Mouse (Mus musculus) hindbrain, embryonic 14.5 days (tissue): ENCODE results near the gene Ddx3x. TPM values are rescaled to one million over a fixed set of nuclear protein-coding genes. Genes with fewer than 3 reads are reported as not detected.
"Not testable (repeated sequence)": the region's sequence is repeated elsewhere in the genome, so short reads cannot be mapped to it uniquely, and the experiment has no call there.

ENCODE experiments used
- ATAC-seq: fragments of 200-750 bp; cut with Nextera tagmentation; 2 replicates; pipeline ENCODE4 v1.8.0; 2017; ENCODE audit warnings: moderate number of reproducible peaks, mild to moderate bottlenecking, moderate TSS enrichment, moderate library complexity; ENCODE audit not compliant: low FRiP score
- DNase-seq: peaks from one replicate; pipeline ENCODE4 v3.0.0-alpha.2; 2015; ENCODE audit warnings: low spot score
- H3K27ac ChIP-seq: fragments of 300-500 bp; sonication (generic); 2 replicates; pipeline ENCODE4 v1.5.1; 2014; ENCODE audit warnings: mild to moderate bottlenecking, moderate library complexity
- H3K27me3 ChIP-seq: fragments of 300-500 bp; sonication (generic); 2 replicates; pipeline ENCODE4 v1.6.1; 2014; ENCODE audit warnings: mild to moderate bottlenecking, low read length, mixed read lengths; ENCODE audit not compliant: control insufficient read depth, insufficient read depth
- H3K36me3 ChIP-seq: fragments of 300-500 bp; sonication (generic); replicated peaks from 2 replicates; pipeline ENCODE4 v1.6.1; 2014; ENCODE audit not compliant: control insufficient read depth, insufficient read depth
- H3K4me1 ChIP-seq: fragments of 300-500 bp; sonication (generic); replicated peaks from 2 replicates; pipeline ENCODE4 v1.6.1; 2014; ENCODE audit warnings: antibody characterized with exemption, low read length, mixed read lengths; ENCODE audit not compliant: control insufficient read depth, insufficient read depth
- H3K4me2 ChIP-seq: fragments of 300-500 bp; sonication (generic); replicated peaks from 2 replicates; pipeline ENCODE4 v1.6.1; 2014; ENCODE audit warnings: mild to moderate bottlenecking, moderate library complexity
- H3K4me3 ChIP-seq: fragments of 300-500 bp; sonication (generic); replicated peaks from 2 replicates; pipeline ENCODE4 v1.5.1; 2014; ENCODE audit warnings: mild to moderate bottlenecking, low read length
- H3K9ac ChIP-seq: fragments of 300-500 bp; sonication (generic); 2 replicates; pipeline ENCODE4 v1.6.1; 2014
- H3K9me3 ChIP-seq: fragments of 300-500 bp; sonication (generic); 2 replicates; pipeline ENCODE4 v1.6.1; 2016; ENCODE audit warnings: low read length; ENCODE audit not compliant: control insufficient read depth
- WGBS: fragments of 180-500 bp; shearing (Covaris S2); extraction: QIAGEN DNeasy Blood & Tissue Kit; methylation state at CpG from one replicate; pipeline ENCODE4 v1.1.7; 2014; 5-methylcytosine and 5-hydroxymethylcytosine counted together
- polyA plus RNA-seq: library from polyadenylated mRNA; unstranded; fragments of >200 nt; fragmentation: Nextera tagmentation; extraction: Ambion mirVana; gene quantifications from 2 replicates; pipeline ENCODE4 v1.2.1, GENCODE M21; 2014

The Ddx3x gene
- polyA plus RNA-seq, 1 experiment from 2014 or later = 113 TPM

DNA sequence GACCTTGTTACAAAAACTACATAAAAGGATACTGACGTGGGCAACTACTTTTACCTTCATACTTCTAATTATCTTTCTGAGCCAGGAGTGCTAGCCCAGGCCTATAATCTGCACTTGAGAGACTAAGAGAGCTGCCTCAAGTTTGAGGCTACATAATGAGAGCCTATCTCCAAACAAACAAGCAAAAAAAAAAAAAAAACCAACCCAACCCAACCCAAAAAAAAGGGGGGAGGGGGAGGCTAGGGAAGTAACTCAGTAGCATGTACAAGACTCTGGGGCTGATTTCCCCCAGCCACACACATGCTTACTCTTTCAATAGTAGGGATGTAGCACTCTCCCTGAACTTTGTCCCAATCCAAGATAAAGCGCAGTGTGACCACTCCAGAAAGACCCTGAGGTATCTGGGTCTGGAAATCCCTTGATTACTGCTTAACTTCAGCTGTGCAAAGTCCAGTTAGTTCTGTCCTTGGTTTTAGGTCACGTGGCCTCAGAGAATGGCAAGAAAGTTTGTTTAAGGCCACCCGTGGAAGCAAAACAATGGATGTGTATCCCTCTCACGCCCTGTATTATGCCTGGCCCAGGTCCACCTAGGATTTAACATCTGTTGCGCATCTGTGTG, 5.1 kb upstream of the Ddx3x start:
- Histone ChIP-seq H3K9me3 (no peaks in the 10 kb centered on the region), H3K4me2 (no peak overlapping the region), H3K4me1 (peaks cover 11% of the 10 kb centered on the region), H3K4me3 (no peak overlapping the region), H3K36me3 (no peaks in the 10 kb centered on the region), H3K27me3 (no peaks in the 10 kb centered on the region), H3K9ac (no peak overlapping the region), H3K27ac (no peak overlapping the region)
- WGBS = 62% methylated on average over 6 of the region's 6 CpGs
- DNase-seq (no peak), ATAC-seq (no peak)

DNA sequence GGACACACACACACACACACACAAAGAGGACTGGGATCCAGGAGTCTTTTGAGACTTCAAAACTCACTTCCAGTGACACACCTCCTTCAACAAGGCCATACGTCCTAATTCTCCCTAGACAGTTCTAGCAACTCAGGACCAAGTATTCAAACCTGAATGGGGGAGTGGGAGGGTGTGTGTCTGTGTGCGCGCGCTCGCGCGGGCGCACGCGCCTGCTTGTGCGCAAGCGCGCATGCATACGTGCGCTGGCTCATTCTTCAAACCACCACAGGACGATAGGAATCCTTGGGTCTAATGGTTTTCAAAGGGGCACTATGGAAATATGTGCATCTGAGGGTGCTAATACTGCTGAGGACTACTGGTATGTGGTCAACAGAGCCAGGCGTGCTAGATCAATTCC, 1.8 kb upstream of the Ddx3x start:
- Histone ChIP-seq H3K27me3 (no peaks in the 10 kb centered on the region), H3K9me3 (no peaks in the 10 kb centered on the region), H3K4me2 (no peak overlapping the region), H3K9ac (no peak overlapping the region), H3K27ac (peak overlapping the region; percentile 99), H3K4me1 (peaks cover 16% of the 10 kb centered on the region), H3K36me3 (no peaks in the 10 kb centered on the region), H3K4me3 (no peak overlapping the region)
- 70% methylated on average over 17 of the region's 17 CpGs for WGBS
- no peak for ATAC-seq
- no peak for DNase-seq

DNA sequence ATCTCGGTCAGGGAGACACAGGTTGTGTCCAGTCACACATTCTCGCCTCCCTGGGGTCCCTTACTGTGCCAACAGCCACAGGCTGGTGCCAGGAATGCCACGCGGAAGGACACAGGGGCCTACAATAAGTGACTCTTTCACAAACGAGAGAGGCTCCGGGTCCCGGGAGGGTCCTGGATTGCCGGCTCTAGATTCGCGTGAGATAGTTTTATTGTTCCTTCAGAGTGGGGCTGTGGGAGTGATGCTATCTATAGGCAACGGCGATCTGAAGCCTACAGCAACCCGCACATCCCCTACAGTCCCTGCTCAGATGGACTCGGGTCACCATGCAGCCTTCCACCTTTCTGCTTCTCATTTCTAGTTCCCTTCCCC, 747 bp upstream of the Ddx3x start:
- peak overlapping the region; percentile 77 for H3K4me2 ChIP-seq
- H3K27me3 ChIP-seq = no peaks in the 10 kb centered on the region
- peak overlapping the region; percentile 99 for H3K27ac ChIP-seq
- H3K36me3 ChIP-seq = peaks cover 10% of the 10 kb centered on the region
- WGBS = 3% methylated on average over 14 of the region's 14 CpGs
- H3K4me3 ChIP-seq = peak overlapping the region; percentile 96
- DNase-seq (no peak), ATAC-seq (no peak; the same call in none of the 2 replicates)
- peak overlapping the region; percentile 100 for H3K9ac ChIP-seq
- H3K9me3 ChIP-seq = no peaks in the 10 kb centered on the region
- H3K4me1 ChIP-seq = peaks cover 22% of the 10 kb centered on the region

DNA sequence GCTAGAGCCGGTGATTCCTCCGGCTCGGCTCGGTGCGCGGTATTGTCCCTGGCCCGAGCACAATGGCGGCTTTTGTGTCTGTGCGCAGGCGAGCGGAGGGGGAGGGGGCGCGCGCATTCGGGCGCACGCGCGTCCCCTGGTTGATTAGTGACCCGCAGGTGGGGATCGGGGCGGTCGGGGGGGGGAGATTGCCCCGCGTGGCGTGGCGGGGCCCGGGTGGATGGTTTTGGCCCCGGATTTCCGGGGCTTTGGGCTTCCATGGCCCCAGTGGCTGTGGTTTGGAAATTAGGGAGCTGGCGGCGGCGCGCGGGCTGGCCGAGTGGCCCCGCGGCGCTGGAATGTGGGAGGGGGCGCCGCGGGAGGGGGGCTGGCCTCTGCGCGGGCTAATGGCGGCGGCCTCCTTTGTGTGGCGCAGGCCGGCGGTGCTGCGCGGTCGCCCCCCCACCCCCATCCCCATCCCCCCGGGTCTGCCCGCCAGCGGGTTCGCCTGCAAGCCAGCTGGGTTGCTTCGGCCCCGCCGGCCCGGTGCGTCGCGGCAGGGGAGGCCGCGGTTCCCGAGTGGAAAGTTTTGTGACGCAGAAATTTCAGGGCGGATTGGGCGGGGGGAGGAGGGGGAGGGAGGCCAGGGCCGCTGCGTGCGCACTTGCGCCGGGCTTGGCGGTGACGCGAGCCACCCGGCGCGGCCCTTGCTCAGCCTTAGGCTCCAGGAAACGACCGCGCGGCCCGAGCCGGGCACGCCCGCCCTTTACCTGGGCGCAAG, 739 bp downstream of the Ddx3x start:
- WGBS = 0% methylated on average over 50 of the region's 89 CpGs
- DNase-seq = peak; percentile 68
- peaks cover 22% of the 10 kb centered on the region for H3K4me1 ChIP-seq

DNA sequence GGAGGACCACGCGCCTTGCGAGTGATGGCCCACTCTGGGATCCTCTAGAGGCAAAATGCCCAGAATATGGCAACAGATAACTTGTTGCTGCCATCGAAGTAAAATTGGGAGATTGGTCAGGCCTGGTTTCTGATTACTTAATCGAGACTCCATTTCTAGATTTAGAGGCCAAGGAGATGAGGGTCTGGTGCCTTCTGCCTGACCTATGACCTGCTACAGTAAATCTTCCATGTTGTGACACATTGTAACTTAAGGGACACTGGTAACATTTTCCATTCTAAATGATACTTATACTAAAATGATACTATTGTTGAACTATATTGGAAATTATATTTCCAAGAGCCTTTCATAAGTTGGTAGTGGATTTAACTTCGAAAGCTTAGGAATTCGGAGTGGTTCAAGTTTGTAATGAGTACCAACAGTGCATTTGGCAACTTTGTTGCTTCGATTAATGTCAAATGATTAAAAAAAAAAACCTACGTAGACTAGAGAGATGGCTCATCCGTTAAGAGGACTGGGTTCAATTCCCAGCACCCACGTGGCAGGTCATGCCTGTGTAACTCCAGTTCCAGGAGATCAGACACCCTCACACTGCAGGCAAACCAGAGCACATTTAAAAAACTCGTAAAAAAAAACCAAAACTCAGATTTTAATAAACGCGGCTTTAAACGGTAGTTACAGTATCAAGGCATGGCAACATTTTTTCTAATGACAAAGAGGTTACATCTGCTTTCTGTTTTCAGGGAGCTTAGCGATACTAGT, 1.5 kb downstream of the Ddx3x start:
- Histone ChIP-seq H3K27me3 (no peaks in the 10 kb centered on the region), H3K4me2 (peak overlapping the region; percentile 77), H3K4me3 (peak overlapping the region; percentile 96), H3K9me3 (no peaks in the 10 kb centered on the region), H3K36me3 (peaks cover 29% of the 10 kb centered on the region), H3K27ac (peak overlapping the region; percentile 99), H3K4me1 (peaks cover 22% of the 10 kb centered on the region), H3K9ac (peak overlapping the region; percentile 100)
- WGBS = 9% methylated on average over 16 of the region's 16 CpGs
- no peak for DNase-seq
- ATAC-seq = no peak

More for the DNA sequence above, 739 bp downstream of the Ddx3x start:
- H3K9ac ChIP-seq = peak overlapping the region; percentile 100
- peak overlapping the region; percentile 96 for H3K4me3 ChIP-seq
- no peaks in the 10 kb centered on the region for H3K27me3 ChIP-seq
- H3K4me2 ChIP-seq = peak overlapping the region; percentile 77
- ATAC-seq = peak; percentile 77
- H3K9me3 ChIP-seq = no peaks in the 10 kb centered on the region
- H3K27ac ChIP-seq = peak overlapping the region; percentile 99
- H3K36me3 ChIP-seq = peaks cover 23% of the 10 kb centered on the region

DNA sequence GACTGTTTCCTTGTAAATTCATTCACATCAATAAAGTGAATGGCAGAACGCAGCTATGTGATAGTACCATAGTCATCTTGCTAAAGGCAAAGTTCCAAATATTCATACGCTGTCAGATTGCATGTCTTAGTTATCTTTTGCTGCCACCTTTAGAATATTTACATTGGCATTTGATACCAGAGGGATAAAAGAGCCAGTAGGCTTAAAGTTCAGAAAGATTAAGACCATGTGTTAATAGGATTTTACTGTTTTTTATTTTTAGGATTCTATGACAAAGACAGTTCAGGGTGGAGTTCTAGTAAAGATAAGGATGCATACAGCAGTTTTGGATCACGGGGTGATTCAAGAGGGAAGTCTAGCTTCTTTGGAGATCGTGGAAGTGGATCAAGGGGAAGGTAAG, 5.0 kb downstream of the Ddx3x start:
- H3K27me3 ChIP-seq = no peaks in the 10 kb centered on the region
- no peak overlapping the region for H3K4me2 ChIP-seq
- DNase-seq (no peak), ATAC-seq (no peak)
- peaks cover 62% of the 10 kb centered on the region for H3K36me3 ChIP-seq
- 79% methylated on average over 4 of the region's 4 CpGs for WGBS
- H3K9ac ChIP-seq = no peak overlapping the region
- H3K27ac ChIP-seq = no peak overlapping the region
- no peak overlapping the region for H3K4me3 ChIP-seq
- H3K9me3 ChIP-seq = no peaks in the 10 kb centered on the region
- peaks cover 11% of the 10 kb centered on the region for H3K4me1 ChIP-seq

DNA sequence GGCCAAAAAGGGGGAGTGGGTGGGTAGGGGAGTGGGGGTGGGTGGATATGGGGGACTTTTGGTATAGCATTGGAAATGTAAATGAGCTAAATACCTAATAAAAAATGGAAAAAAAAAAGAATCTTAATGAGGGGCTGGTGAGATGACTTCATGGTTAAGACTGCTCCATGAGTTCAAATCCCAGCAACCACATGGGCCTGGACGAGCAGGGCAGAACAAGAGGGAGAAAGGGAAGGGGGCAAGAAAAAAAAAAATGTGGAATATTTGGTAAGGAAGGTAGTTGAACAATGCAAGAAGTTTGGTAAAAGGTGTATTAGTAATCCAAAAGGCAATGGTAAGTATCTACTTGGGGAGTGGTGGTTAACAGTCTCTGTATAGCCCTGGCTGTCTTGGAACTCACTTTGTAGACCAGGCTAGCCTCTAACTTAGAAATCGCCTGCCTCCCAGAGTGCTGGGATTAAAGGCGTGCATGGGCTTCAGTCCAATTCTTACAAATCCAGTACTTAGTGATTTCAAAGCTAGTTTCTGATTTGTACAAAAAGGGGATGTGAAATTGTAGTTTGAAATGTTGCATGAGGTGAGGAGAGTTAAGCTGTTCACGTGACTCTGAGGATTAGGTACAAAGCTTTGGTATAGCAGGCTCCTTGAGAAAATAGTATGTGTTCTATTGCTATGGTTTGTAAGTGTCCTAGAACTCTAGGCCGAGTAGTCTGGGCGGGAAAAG, 13.9 kb downstream of the Ddx3x start:
- DNase-seq (no peak), ATAC-seq (no peak; the same call in 1 of the 2 replicates)
- Histone ChIP-seq H3K4me3 (no peak overlapping the region), H3K27ac (no peak overlapping the region), H3K9me3 (no peaks in the 10 kb centered on the region), H3K4me1 (no peaks in the 10 kb centered on the region), H3K27me3 (no peaks in the 10 kb centered on the region; the same call in 1 of the 2 replicates), H3K9ac (no peak overlapping the region), H3K4me2 (no peak overlapping the region), H3K36me3 (peaks cover 44% of the 10 kb centered on the region)
- 57% methylated on average over 6 of the region's 6 CpGs for WGBS

DNA sequence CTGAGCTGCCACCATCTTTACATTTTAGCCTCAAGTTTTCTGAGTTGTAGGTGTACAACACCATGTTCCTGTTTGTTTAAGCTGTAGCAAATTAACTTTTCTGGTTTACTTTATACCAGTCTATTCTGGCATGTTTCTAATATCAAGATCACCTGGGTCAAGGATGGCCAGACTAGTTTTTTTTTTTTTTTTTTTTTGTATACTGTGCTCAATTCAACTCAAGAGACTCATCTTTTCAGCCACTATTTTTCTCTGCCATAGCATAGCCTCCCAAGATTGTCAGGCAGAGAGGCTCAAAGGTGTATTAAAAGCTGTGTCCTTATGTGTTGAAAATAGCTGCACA, 14.4 kb downstream of the Ddx3x start:
- no peak overlapping the region for H3K27ac ChIP-seq
- no peak overlapping the region for H3K4me2 ChIP-seq
- ATAC-seq (no peak), DNase-seq (no peak)
- H3K27me3 ChIP-seq = no peaks in the 10 kb centered on the region; the same call in 1 of the 2 replicates
- no peaks in the 10 kb centered on the region for H3K9me3 ChIP-seq
- H3K9ac ChIP-seq = no peak overlapping the region
- no peaks in the 10 kb centered on the region for H3K4me1 ChIP-seq
- H3K36me3 ChIP-seq = peaks cover 39% of the 10 kb centered on the region
- H3K4me3 ChIP-seq = no peak overlapping the region

DNA sequence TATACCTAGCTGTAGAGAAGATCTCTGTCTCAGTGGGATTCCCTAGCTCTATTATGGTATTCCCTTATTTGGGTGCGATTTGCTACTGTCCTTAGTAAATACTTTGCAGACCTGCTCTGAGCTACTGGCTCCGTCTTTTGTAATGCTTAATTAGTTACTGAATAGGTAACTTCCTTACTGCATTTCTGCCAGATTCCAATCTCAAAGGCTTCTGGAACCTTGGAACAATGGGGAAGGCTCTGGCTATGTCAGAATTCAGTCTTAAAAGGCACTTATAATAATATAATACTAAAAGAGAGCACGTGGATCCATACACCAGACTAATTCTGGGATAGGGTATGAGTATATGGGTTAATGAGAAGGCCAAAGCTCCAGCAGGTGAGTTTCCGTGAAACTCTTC, 15.5 kb downstream of the Ddx3x start:
- not testable (repeated sequence) for H3K4me2 ChIP-seq, DNase-seq, H3K9me3 ChIP-seq, ATAC-seq, H3K9ac ChIP-seq, H3K27ac ChIP-seq, H3K4me3 ChIP-seq, H3K27me3 ChIP-seq, H3K4me1 ChIP-seq
- H3K36me3 ChIP-seq = peaks cover 28% of the 10 kb centered on the region
- 28% methylated on average over 4 of the region's 4 CpGs for WGBS
